In the genomic region with DNA sequence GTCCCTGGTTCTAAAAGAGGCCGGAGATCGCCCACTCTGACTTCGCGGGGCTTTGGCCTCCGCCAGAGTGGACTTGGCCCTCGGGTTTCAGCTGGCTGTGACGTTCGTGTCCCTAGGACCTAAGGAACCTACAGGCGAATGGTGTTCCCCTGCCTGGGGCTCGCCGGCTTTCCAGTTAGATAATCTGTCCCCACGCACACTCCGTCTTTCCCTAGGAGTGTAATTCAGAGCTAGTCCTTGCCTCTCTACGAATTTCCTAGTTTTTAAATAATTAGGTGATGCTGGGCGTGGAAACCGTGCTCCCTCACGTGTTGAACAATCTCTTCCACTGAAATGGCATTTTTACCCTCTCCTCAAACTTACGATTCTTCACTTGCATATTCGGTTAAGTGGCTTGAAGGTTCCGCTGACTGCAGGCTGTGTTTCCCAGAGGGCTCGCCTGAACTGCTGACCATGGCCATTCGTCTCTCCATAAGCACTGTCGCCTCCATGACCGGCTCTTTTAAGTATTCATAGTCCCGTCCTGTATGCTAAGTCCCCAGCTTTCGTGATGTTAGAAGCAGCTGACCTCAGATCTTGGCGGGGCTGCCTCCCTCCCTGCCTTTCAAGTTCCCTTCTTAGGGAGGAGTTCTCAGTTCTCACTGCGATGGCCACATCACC, we compare ENCODE assay signal across 8 mouse cellular contexts. TPM values are rescaled to one million over a fixed set of nuclear protein-coding genes. Genes with fewer than 3 reads are reported as not detected.
DNase-seq lines count a peak whose midpoint lies in the region; ATAC-seq and TF ChIP-seq lines count a peak whose summit lies in the region.

No protein-coding gene starts in this region.

- no peaks in the 10 kb centered on the region for H3K36me3 ChIP-seq in kidney, adult 2 months (ENCODE audit: control insufficient read depth, insufficient read depth, low read length)
- peaks cover 33% of the 10 kb centered on the region for H3K36me3 ChIP-seq in forebrain, embryonic 10.5 days (replicated peaks)
- no peaks in the 10 kb centered on the region for H3K36me3 ChIP-seq in intestine, embryonic 15.5 days
- no peaks in the 10 kb centered on the region for H3K36me3 ChIP-seq in stomach, embryonic 15.5 days

- peak overlapping the region; percentile 90 for H3K4me2 ChIP-seq in intestine, embryonic 15.5 days (replicated peaks)
- peak overlapping the region; percentile 92 for H3K4me2 ChIP-seq in stomach, embryonic 15.5 days

- peak; percentile 55 for ATAC-seq in intestine, embryonic 15.5 days
- ATAC-seq in stomach, embryonic 15.5 days (ENCODE audit: insufficient read depth, low FRiP score, low read depth) = peak; percentile 19; the same call in 1 of the 2 replicates

- H3K4me1 ChIP-seq in kidney, adult 2 months (ENCODE audit: control insufficient read depth, insufficient read depth, low read length) = peaks cover 7% of the 10 kb centered on the region; the same call in 1 of the 2 replicates
- H3K4me1 ChIP-seq in forebrain, embryonic 10.5 days = peaks cover 15% of the 10 kb centered on the region
- peaks cover 9% of the 10 kb centered on the region for H3K4me1 ChIP-seq in intestine, embryonic 15.5 days (replicated peaks)
- peaks cover 15% of the 10 kb centered on the region for H3K4me1 ChIP-seq in stomach, embryonic 15.5 days

- peak overlapping the region; percentile 98 for H3K9ac ChIP-seq in intestine, embryonic 15.5 days
- peak overlapping the region; percentile 96 for H3K9ac ChIP-seq in stomach, embryonic 15.5 days

- no peak for DNase-seq in kidney, adult 2 months
- no peak for DNase-seq in kidney, adult 8-10 months
- DNase-seq in MEL-GATA-1-ER (ENCODE audit: extremely low read depth, low read depth) = peak; percentile 39
- peak; percentile 25 for DNase-seq in forebrain, embryonic 10.5 days (ENCODE audit: extremely low spot score, low spot score)
- DNase-seq in lung, postnatal 36 days = peak; percentile 11
- DNase-seq in layer of hippocampus, postnatal 25 days (ENCODE audit: extremely low spot score in 1 of 2, low spot score in 1 of 2) = no peak

- TF ChIP-seq CTCF in kidney, adult 2 months (conservative IDR thresholded peaks at IDR 0.05; ENCODE audit: insufficient read depth, insufficient read length, low read depth, low read length) = no peak

- H3K4me3 ChIP-seq in kidney, adult 2 months (ENCODE audit: insufficient read depth, low read depth, low read length) = peak overlapping the region; percentile 89
- H3K4me3 ChIP-seq in forebrain, embryonic 10.5 days = peak overlapping the region; percentile 92
- H3K4me3 ChIP-seq in intestine, embryonic 15.5 days (replicated peaks) = peak overlapping the region; percentile 92
- peak overlapping the region; percentile 93 for H3K4me3 ChIP-seq in stomach, embryonic 15.5 days (replicated peaks)

- H3K27me3 ChIP-seq in kidney, adult 2 months (replicated peaks; ENCODE audit: control insufficient read depth, insufficient read depth, low read length) = no peaks in the 10 kb centered on the region
- H3K27me3 ChIP-seq in forebrain, embryonic 10.5 days (ENCODE audit: poor library complexity, severe bottlenecking) = no peaks in the 10 kb centered on the region
- no peaks in the 10 kb centered on the region for H3K27me3 ChIP-seq in intestine, embryonic 15.5 days (replicated peaks)
- H3K27me3 ChIP-seq in stomach, embryonic 15.5 days (replicated peaks) = no peaks in the 10 kb centered on the region

- H3K9me3 ChIP-seq in forebrain, embryonic 10.5 days = no peaks in the 10 kb centered on the region
- no peaks in the 10 kb centered on the region for H3K9me3 ChIP-seq in intestine, embryonic 15.5 days
- no peaks in the 10 kb centered on the region for H3K9me3 ChIP-seq in stomach, embryonic 15.5 days

- under 1% methylated on average over 28 of the region's 28 CpGs for WGBS in kidney, adult 2 months
- 1% methylated on average over 28 of the region's 28 CpGs for WGBS in forebrain, embryonic 10.5 days
- WGBS in intestine, embryonic 15.5 days = under 1% methylated on average over 28 of the region's 28 CpGs
- under 1% methylated on average over 28 of the region's 28 CpGs for WGBS in stomach, embryonic 15.5 days

- H3K27ac ChIP-seq in kidney, adult 2 months (ENCODE audit: insufficient read depth, low read depth, low read length) = peak overlapping the region; percentile 58
- peak overlapping the region; percentile 98 for H3K27ac ChIP-seq in forebrain, embryonic 10.5 days
- H3K27ac ChIP-seq in intestine, embryonic 15.5 days = peak overlapping the region; percentile 99
- H3K27ac ChIP-seq in stomach, embryonic 15.5 days = peak overlapping the region; percentile 100

- no peak for TF ChIP-seq POLR2A in kidney, adult 2 months (IDR thresholded peaks at IDR 0.05; ENCODE audit: low read depth, low read length)

RNA-seq across cellular contexts. Expression of a gene that starts 0.8 kb away (rescaled TPM):
- polyA plus RNA-seq in kidney, adult 2 months (2012; rRNA removed) = 15.8 TPM in 2 replicates
- 226 and 242 TPM in 2 replicates for polyA plus RNA-seq in forebrain, embryonic 10.5 days (2016; fragmentation: Nextera tagmentation; extraction: Ambion mirVana)
- polyA plus RNA-seq in intestine, embryonic 15.5 days (2015; fragmentation: Nextera tagmentation; extraction: Ambion mirVana) = 92.2 and 107 TPM in 2 replicates
- polyA plus RNA-seq in stomach, embryonic 15.5 days (2015; fragmentation: Nextera tagmentation; extraction: Ambion mirVana) = 97.8 and 101 TPM in 2 replicates
- total RNA-seq in layer of hippocampus, postnatal 25 days (2021) = 10 to 100 TPM; 51.6 to 52.6 TPM

Comparison
In these comparisons a context has a peak if more than half of its experiments do, and no peak if none do; other contexts are left out.
1. DNase-seq: peak in MEL-GATA-1-ER (single experiment), forebrain, embryonic 10.5 days (single experiment) and lung, postnatal 36 days (single experiment); none in kidney, adult 2 months (single experiment), kidney, adult 8-10 months (0 of 2) and layer of hippocampus, postnatal 25 days (0 of 2).
2. Peak in every context shown above with its lines, with median percentiles within 50 percentile points of each other: H3K27ac ChIP-seq and H3K4me3 ChIP-seq.